Mouse (Mus musculus) bone marrow, adult 2 months (tissue): ENCODE data around the gene Lima1.

Experiments
- CTCF ChIP-seq: fragments of 200-500 bp; IDR thresholded peaks from 2 replicates; pipeline ENCODE4 v1.5.1; 2011; ENCODE audit warnings: low read length, control low read depth; ENCODE audit not compliant: control insufficient read depth, insufficient read depth
- POLR2A ChIP-seq: fragments of 200-500 bp; IDR thresholded peaks from 2 replicates; pipeline ENCODE4 v1.6.1; 2011; ENCODE audit warnings: low read depth, mild to moderate bottlenecking, control low read depth, low read length, borderline replicate concordance; ENCODE audit not compliant: control insufficient read depth

DNA sequence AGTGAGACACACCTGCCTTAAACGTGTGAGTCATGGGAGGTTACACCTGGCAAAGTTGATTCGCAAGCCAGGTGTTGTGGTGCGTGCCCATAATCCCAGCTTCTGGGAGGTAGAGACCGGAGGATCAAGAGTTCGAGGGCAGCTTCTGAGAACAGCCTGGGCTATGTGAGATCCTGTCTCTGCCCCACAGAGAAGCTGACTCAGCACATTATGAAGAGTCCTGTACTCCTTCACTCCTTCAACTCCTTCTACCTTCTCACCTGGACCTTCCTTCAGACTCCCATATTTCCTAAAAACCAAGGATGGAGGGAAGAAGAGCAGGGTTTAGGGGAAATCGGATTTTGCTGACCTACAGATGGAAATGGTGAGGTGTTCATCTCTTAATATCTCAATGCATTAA lies 61.6 kb downstream of the Lima1 start:
- TF ChIP-seq CTCF (no peak), POLR2A (no peak)
